ENCODE assay signal across 12 mouse cellular contexts in genomic region chrX:99451249-99451885, GRCm38 (mm10). TPM values are rescaled to one million over a fixed set of nuclear protein-coding genes. Genes with fewer than 3 reads are reported as not detected.
DNase-seq lines count a peak whose midpoint lies in the region; ATAC-seq and TF ChIP-seq lines count a peak whose summit lies in the region.
"Had no signal": no experiment of that assay in that cellular context is flagged by ENCODE, and none has a peak within 500 bp of the region (broad histone marks: within the 10 kb centered on the region; RNA-seq: fewer than 3 reads in every experiment).

No protein-coding gene starts in this region.

- peak overlapping the region; percentile 42; the same call in 1 of the 2 replicates for H3K27ac ChIP-seq in neural tube, embryonic 11.5 days (ENCODE audit: low read depth, low read length)
- peak overlapping the region; percentile 56; the same call in 1 of the 2 replicates for H3K27ac ChIP-seq in hindbrain, embryonic 16.5 days (ENCODE audit: low read depth, low read length)
- no peak overlapping the region for H3K27ac ChIP-seq in midbrain, postnatal 0 days (ENCODE audit: low read depth, low read length)

- no peaks in the 10 kb centered on the region for H3K4me1 ChIP-seq in neural tube, embryonic 11.5 days (ENCODE audit: control insufficient read depth, insufficient read depth, low read length)
- peaks cover 7% of the 10 kb centered on the region for H3K4me1 ChIP-seq in hindbrain, embryonic 16.5 days (ENCODE audit: control insufficient read depth, insufficient read depth, low read depth, low read length)
- H3K4me1 ChIP-seq in midbrain, postnatal 0 days (ENCODE audit: insufficient read depth, low read length) = no peaks in the 10 kb centered on the region

- H3K4me2 ChIP-seq in neural tube, embryonic 11.5 days (ENCODE audit: low read depth) = no peak overlapping the region; the same call in 1 of the 2 replicates
- no peak overlapping the region for H3K4me2 ChIP-seq in hindbrain, embryonic 16.5 days (ENCODE audit: low read length)
- no peak overlapping the region for H3K4me2 ChIP-seq in midbrain, postnatal 0 days (ENCODE audit: low read depth, low read length, poor library complexity, severe bottlenecking)

- DNase-seq in cerebellum, postnatal 10 days = peak; percentile 74 to 77
- no peak for DNase-seq in cerebellum, adult 18-20 months
- no peak for DNase-seq in neural tube, embryonic 11.5 days (ENCODE audit: low spot score)
- no peak for DNase-seq in neural tube, embryonic 10.5 days (ENCODE audit: extremely low spot score, low spot score)
- DNase-seq in midbrain, postnatal 0 days (ENCODE audit: low spot score) = peak; percentile 71
- DNase-seq in urinary bladder, postnatal 10 days (ENCODE audit: low spot score) = no peak
- no peak for DNase-seq in natural killer cell, adult 2 months (ENCODE audit: low spot score in 2 of 2)
- DNase-seq: gastrocnemius, postnatal 25 days; kidney, postnatal 36 days; thymus, postnatal 4 days had no signal

- H3K27me3 ChIP-seq in neural tube, embryonic 11.5 days (ENCODE audit: control insufficient read depth, insufficient read depth, low read length) = 0 out of 2 replicates have a peak, but pooled peaks cover 6% of the 10 kb centered on the region
- peaks cover 6% of the 10 kb centered on the region; the same call in 1 of the 2 replicates for H3K27me3 ChIP-seq in hindbrain, embryonic 16.5 days (replicated peaks; ENCODE audit: control insufficient read depth, insufficient read depth, low read length)
- H3K27me3 ChIP-seq in midbrain, postnatal 0 days (ENCODE audit: insufficient read depth, low read length) = 0 out of 2 replicates have a peak, but pooled peaks cover 5% of the 10 kb centered on the region

- H3K9me3 ChIP-seq in neural tube, embryonic 11.5 days (ENCODE audit: control insufficient read depth, low read length) = no peaks in the 10 kb centered on the region
- no peaks in the 10 kb centered on the region for H3K9me3 ChIP-seq in hindbrain, embryonic 16.5 days (ENCODE audit: control insufficient read depth, low read length)
- H3K9me3 ChIP-seq in midbrain, postnatal 0 days (ENCODE audit: low read length) = no peaks in the 10 kb centered on the region
- H3K9me3 ChIP-seq: G1E had no signal

- no peak for ATAC-seq in neural tube, embryonic 11.5 days (ENCODE audit: insufficient read depth, low FRiP score, low TSS enrichment)
- ATAC-seq in hindbrain, embryonic 16.5 days = peak; percentile 86
- ATAC-seq in midbrain, postnatal 0 days (ENCODE audit: low FRiP score) = peak; percentile 64

- H3K36me3 ChIP-seq in neural tube, embryonic 11.5 days (ENCODE audit: control insufficient read depth, insufficient read depth, low read length) = no peaks in the 10 kb centered on the region
- no peaks in the 10 kb centered on the region for H3K36me3 ChIP-seq in hindbrain, embryonic 16.5 days (ENCODE audit: control insufficient read depth, insufficient read depth, low read length)
- no peaks in the 10 kb centered on the region for H3K36me3 ChIP-seq in midbrain, postnatal 0 days (ENCODE audit: insufficient read depth, low read length)
- H3K36me3 ChIP-seq: G1E had no signal

- H3K4me3 ChIP-seq in neural tube, embryonic 11.5 days (ENCODE audit: low read depth, low read length) = no peak overlapping the region
- no peak overlapping the region for H3K4me3 ChIP-seq in hindbrain, embryonic 16.5 days (ENCODE audit: low read length)
- H3K4me3 ChIP-seq in midbrain, postnatal 0 days (ENCODE audit: low read depth, low read length) = no peak overlapping the region

- 79% methylated on average over 10 of the region's 10 CpGs for WGBS in neural tube, embryonic 11.5 days
- WGBS in hindbrain, embryonic 16.5 days = 66% methylated on average over 10 of the region's 10 CpGs
- 47% methylated on average over 10 of the region's 10 CpGs for WGBS in midbrain, postnatal 0 days

- H3K9ac ChIP-seq in neural tube, embryonic 11.5 days (ENCODE audit: low read length) = no peak overlapping the region
- no peak overlapping the region for H3K9ac ChIP-seq in hindbrain, embryonic 16.5 days (ENCODE audit: low read depth, low read length)
- no peak overlapping the region for H3K9ac ChIP-seq in midbrain, postnatal 0 days (replicated peaks; ENCODE audit: low read length, poor library complexity, severe bottlenecking)

- no peak for TF ChIP-seq CTCF in midbrain, postnatal 0 days (IDR thresholded peaks at IDR 0.05)

RNA-seq across cellular contexts. Expression of gene Pja1, which starts 19.7 kb away (rescaled TPM):
- polyA plus RNA-seq in neural tube, embryonic 11.5 days (2014; fragmentation: Nextera tagmentation; extraction: Ambion mirVana) = 207 and 232 TPM in 2 replicates
- 365 and 381 TPM in 2 replicates for polyA plus RNA-seq in hindbrain, embryonic 16.5 days (2015; fragmentation: Nextera tagmentation; extraction: Ambion mirVana)
- 250 and 271 TPM in 2 replicates for total RNA-seq in midbrain, postnatal 0 days (2014; rRNA removed)
- 405 and 423 TPM in 2 replicates for polyA plus RNA-seq in midbrain, postnatal 0 days (2015; fragmentation: Nextera tagmentation; extraction: Ambion mirVana)

Comparison
In these comparisons a context has a peak if more than half of its experiments do, and no peak if none do; other contexts are left out.
1. DNase-seq: peak in cerebellum, postnatal 10 days (2 of 2) and midbrain, postnatal 0 days (single experiment); none in cerebellum, adult 18-20 months (0 of 2), neural tube, embryonic 11.5 days (single experiment), neural tube, embryonic 10.5 days (single experiment), urinary bladder, postnatal 10 days (single experiment) and natural killer cell, adult 2 months (0 of 2).